Mouse (Mus musculus): ENCODE measurements around the gene Olfr206.
"Not testable (repeated sequence)": the region's sequence is repeated elsewhere in the genome, so short reads cannot be mapped to it uniquely, and the experiment has no call there.

Olfr206 gene

GRCm38 (mm10) chr16:59349146-59349545 lies at the start of gene Olfr206:
TSS of gene Olfr206 (minus strand) at chr16:59349246.
- no peak for DNase-seq (ENCODE audit: low spot score in 2 of 2)

GRCm38 (mm10) chr16:59393300-59393699 lies 44.3 kb upstream of the Olfr206 start:
- DNase-seq (ENCODE audit: low spot score in 2 of 2) = no peak

- DNase-seq (ENCODE audit: low spot score in 2 of 2) = no peak
Measured at GRCm38 (mm10) chr16:59363893-59364292, 14.8 kb upstream of the Olfr206 start, which contains the start of gene Olfr209. TSS of gene Olfr209 (minus strand) at chr16:59363993.

GRCm38 (mm10) chr16:59331038-59331437 lies 18.0 kb downstream of the Olfr206 start, which contains the start of gene Olfr205:
TSS of gene Olfr205 (minus strand) at chr16:59331138.
- DNase-seq (ENCODE audit: low spot score in 2 of 2) = no peak

- not testable (repeated sequence) for DNase-seq (ENCODE audit: low spot score in 2 of 2)
Measured at GRCm38 (mm10) chr16:59323262-59323661, 25.8 kb downstream of the Olfr206 start.

- DNase-seq (ENCODE audit: low spot score in 2 of 2) = no peak
Measured at GRCm38 (mm10) chr16:59318148-59318547, 30.9 kb downstream of the Olfr206 start, which contains the start of gene Olfr204. TSS of gene Olfr204 (minus strand) at chr16:59318248.

- DNase-seq (ENCODE audit: low spot score in 2 of 2) = no peak
Measured at GRCm38 (mm10) chr16:59298581-59298980, 50.5 kb downstream of the Olfr206 start, which contains the start of gene Olfr203. TSS of gene Olfr203 (plus strand) at chr16:59298881.

All from cerebellum, postnatal 4 days (tissue).